Mouse (Mus musculus): ENCODE data around the gene Spred3. TPM values are rescaled to one million over a fixed set of nuclear protein-coding genes. Genes with fewer than 3 reads are reported as not detected.
"Not testable (repeated sequence)": the region's sequence is repeated elsewhere in the genome, so short reads cannot be mapped to it uniquely, and the experiment has no call there.

Spred3 gene
- polyA plus RNA-seq, 1 experiment from 2014 or later = 9.7 TPM

DNA sequence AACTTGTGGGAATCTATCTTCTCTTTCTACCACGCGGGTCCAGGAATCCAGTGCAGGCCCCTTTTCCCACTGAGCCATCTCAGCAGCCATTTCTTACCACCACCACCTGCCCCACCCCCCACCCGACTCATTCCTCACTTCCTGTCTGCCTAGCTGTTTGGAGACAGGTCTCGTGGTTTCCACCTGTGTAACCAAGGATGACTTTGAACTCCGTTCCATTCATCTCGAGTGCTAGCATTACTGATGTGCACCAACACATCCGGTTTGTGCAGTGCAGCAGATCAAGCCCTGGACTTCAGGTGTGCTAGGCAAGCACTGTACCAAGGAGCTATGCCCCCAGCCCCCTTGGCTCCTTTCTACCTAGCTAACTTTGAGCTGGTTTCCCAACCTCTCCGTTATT is 28.8 kb downstream of the Spred3 start:
- H3K9me3 ChIP-seq = no peaks in the 10 kb centered on the region
- H3K4me1 ChIP-seq (replicated peaks) = no peaks in the 10 kb centered on the region
- 87% methylated on average over 8 of the region's 8 CpGs for WGBS
- H3K9ac ChIP-seq = no peak overlapping the region
- ATAC-seq (ENCODE audit: low read depth) = no peak
- H3K36me3 ChIP-seq = no peaks in the 10 kb centered on the region
- H3K4me2 ChIP-seq = no peak overlapping the region
- no peak overlapping the region for H3K4me3 ChIP-seq
- H3K27me3 ChIP-seq = peaks cover 9% of the 10 kb centered on the region
- H3K27ac ChIP-seq (replicated peaks) = no peak overlapping the region

- H3K4me2 ChIP-seq; H3K4me3 ChIP-seq; H3K4me1 ChIP-seq (replicated peaks); H3K36me3 ChIP-seq; H3K9me3 ChIP-seq; ATAC-seq (ENCODE audit: low read depth); H3K27ac ChIP-seq (replicated peaks); H3K9ac ChIP-seq: not testable (repeated sequence)
- WGBS = 92% methylated on average over 3 of the region's 4 CpGs
- H3K27me3 ChIP-seq = peaks cover 26% of the 10 kb centered on the region
These were observed 31.0 kb downstream of the Spred3 start for GRCm38 (mm10) chr7:29139237-29139636.

- Histone ChIP-seq H3K27ac (replicated peaks) (no peak overlapping the region), H3K9ac (no peak overlapping the region), H3K4me1 (replicated peaks) (peaks cover 8% of the 10 kb centered on the region; the same call in 1 of the 2 replicates), H3K4me3 (no peak overlapping the region), H3K9me3 (no peaks in the 10 kb centered on the region), H3K27me3 (peaks cover 26% of the 10 kb centered on the region), H3K36me3 (no peaks in the 10 kb centered on the region), H3K4me2 (no peak overlapping the region)
- 47% methylated on average over 16 of the region's 16 CpGs for WGBS
- ATAC-seq (ENCODE audit: low read depth) = no peak
These were observed 32.8 kb downstream of the Spred3 start for GRCm38 (mm10) chr7:29137429-29137828.

GRCm38 (mm10) chr7:29134693-29135386 is 35.4 kb downstream of the Spred3 start, which contains the start of gene Rasgrp4:
TSS of gene Rasgrp4 (plus strand) at chr7:29134851.
- Histone ChIP-seq H3K27me3 (peaks cover 26% of the 10 kb centered on the region), H3K4me3 (peak within 1 kb of the TSS; percentile 23), H3K27ac (replicated peaks) (no peak within 1 kb of the TSS), H3K9me3 (no peaks in the 10 kb centered on the region), H3K36me3 (no peaks in the 10 kb centered on the region), H3K4me1 (replicated peaks) (peaks cover 8% of the 10 kb centered on the region; the same call in 1 of the 2 replicates), H3K9ac (peak within 1 kb of the TSS; percentile 53), H3K4me2 (peak within 1 kb of the TSS; percentile 46)
- ATAC-seq (ENCODE audit: low read depth) = no peak; the same call in 1 of the 2 replicates
- WGBS = 3% methylated on average over 15 of the region's 20 CpGs

- ATAC-seq (ENCODE audit: low read depth) = no peak
These were observed 36.0 kb downstream of the Spred3 start for GRCm38 (mm10) chr7:29134230-29134629.

GRCm38 (mm10) chr7:29128725-29129124 is 41.5 kb downstream of the Spred3 start:
- WGBS = 73% methylated on average over 2 of the region's 2 CpGs
- H3K4me1 ChIP-seq (replicated peaks) = peaks cover 11% of the 10 kb centered on the region

More at GRCm38 (mm10) chr7:29134230-29134629, 36.0 kb downstream of the Spred3 start:
- no peaks in the 10 kb centered on the region for H3K36me3 ChIP-seq
- peak overlapping the region; percentile 46 for H3K4me2 ChIP-seq
- peaks cover 8% of the 10 kb centered on the region; the same call in 1 of the 2 replicates for H3K4me1 ChIP-seq (replicated peaks)
- H3K4me3 ChIP-seq = peak overlapping the region; percentile 23
- no peaks in the 10 kb centered on the region for H3K9me3 ChIP-seq
- H3K27ac ChIP-seq (replicated peaks) = no peak overlapping the region
- WGBS = 1% methylated on average over 4 of the region's 4 CpGs
- H3K9ac ChIP-seq = peak overlapping the region; percentile 53
- H3K27me3 ChIP-seq = peaks cover 26% of the 10 kb centered on the region

DNA sequence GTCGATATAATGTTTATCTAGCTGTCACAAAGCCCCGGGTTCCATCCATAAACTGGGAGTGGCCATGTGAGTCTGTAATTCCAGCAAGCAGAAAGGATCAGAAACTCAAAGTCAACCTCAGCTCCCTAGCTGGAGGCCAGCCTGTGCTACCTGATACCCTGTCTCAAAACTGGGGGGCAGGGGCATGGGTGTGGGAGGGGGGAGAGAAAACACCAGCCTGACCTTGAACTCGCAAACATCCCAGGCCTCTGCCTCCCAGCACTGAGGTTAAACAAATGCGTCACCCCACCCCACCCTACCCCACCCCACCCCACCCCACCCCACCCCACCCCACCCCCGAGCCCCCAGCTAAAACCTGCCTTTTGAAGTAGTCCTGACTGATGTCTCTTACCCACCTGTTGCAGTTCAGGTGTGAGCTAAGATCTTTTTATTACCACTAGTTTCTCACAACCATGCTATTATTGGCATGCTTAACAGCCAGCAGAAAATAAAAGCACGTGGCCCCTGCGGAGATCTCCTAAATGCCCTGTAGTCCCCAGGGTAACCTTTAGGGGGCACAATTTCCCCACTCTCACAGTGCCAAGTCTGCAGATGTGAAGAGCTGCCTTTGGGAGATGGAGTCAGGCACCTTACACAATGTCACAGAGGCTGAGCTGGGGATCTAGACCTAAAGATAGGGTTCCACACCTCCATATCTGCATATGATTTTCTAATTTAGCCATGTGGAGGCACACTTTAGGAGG is 43.9 kb downstream of the Spred3 start:
- Histone ChIP-seq H3K4me1 (replicated peaks) (peaks cover 11% of the 10 kb centered on the region), H3K9ac (no peak overlapping the region), H3K27ac (replicated peaks) (no peak overlapping the region), H3K36me3 (no peaks in the 10 kb centered on the region), H3K27me3 (peaks cover 19% of the 10 kb centered on the region), H3K9me3 (no peaks in the 10 kb centered on the region), H3K4me3 (no peak overlapping the region), H3K4me2 (no peak overlapping the region)
- WGBS = 25% methylated on average over 7 of the region's 7 CpGs
- no peak for ATAC-seq (ENCODE audit: low read depth)

More at GRCm38 (mm10) chr7:29128725-29129124, 41.5 kb downstream of the Spred3 start:
- no peak overlapping the region for H3K27ac ChIP-seq (replicated peaks)
- no peak overlapping the region for H3K9ac ChIP-seq
- no peak overlapping the region for H3K4me3 ChIP-seq
- no peak for ATAC-seq (ENCODE audit: low read depth)
- H3K36me3 ChIP-seq = no peaks in the 10 kb centered on the region
- no peaks in the 10 kb centered on the region for H3K9me3 ChIP-seq
- peaks cover 19% of the 10 kb centered on the region for H3K27me3 ChIP-seq
- no peak overlapping the region for H3K4me2 ChIP-seq

DNA sequence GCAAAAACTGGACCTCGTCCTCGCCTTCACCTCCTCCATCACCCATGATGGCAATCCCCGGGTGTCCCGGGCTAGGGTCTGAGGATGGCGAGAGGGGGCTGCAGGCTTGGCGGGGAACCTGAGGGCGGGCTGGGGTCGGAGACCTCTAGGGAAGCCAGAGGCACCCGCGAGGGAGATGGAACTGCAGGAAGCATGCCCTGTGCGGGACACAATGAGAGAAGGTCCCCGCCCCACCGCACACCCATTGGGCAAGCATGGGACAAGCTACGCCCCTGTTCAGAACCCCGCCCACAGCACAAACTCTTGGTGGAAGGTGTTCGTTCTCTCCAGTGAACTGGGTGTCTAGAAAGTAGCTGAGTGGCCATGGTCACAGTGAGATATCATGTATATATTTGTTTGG is 45.2 kb downstream of the Spred3 start, which contains the start of gene Ryr1:
TSS of gene Ryr1 (minus strand) at position 210 of the 400 bp plus-strand sequence.
- Histone ChIP-seq H3K4me3 (peak within 1 kb of the TSS; percentile 31), H3K4me2 (peak within 1 kb of the TSS; percentile 57), H3K27ac (replicated peaks) (no peak within 1 kb of the TSS), H3K27me3 (peaks cover 19% of the 10 kb centered on the region), H3K36me3 (no peaks in the 10 kb centered on the region), H3K9me3 (no peaks in the 10 kb centered on the region), H3K4me1 (replicated peaks) (peaks cover 11% of the 10 kb centered on the region), H3K9ac (peak within 1 kb of the TSS; percentile 63)
- WGBS = 0% methylated on average over 16 of the region's 16 CpGs
- no peak; the same call in 1 of the 2 replicates for ATAC-seq (ENCODE audit: low read depth)

DNA sequence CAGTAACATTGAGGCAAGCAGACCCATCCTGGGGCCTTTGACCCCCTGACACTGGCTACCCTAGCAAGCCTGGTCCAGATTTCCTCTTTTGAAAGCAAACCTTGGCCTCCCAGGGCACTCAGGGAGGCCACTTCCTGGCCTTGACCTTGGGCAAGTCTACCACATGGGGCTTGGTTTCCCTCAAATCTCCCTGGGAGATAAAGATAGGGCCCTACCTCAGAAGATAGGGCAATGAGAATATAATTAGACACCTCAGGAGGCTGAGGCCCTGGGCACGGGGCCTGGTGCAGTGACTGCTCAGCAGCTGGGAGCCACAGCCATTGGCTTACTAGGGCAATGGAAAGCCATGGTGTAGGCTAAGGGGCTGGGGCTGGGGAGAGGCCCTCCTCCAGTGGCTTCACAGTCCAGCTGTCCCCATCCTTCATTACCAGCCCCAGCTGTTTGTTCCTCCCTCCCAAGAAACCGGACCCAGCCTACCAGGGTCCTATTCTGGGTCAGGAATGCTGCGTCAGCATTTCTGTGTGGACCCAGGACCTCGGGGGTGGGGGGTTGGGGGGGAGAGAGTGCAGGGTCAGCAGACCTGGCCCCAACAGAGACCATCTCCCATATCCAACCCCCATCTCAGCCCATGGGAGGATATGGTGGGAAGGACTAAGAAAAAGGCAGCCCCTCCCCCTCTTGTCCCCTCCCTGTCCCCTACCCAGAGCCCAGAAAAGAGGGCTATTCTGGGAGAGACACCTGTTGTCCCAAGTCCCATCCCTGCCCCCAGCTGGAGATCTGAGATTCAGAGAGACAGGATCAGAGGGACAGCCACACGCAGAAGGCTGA is 46.5 kb downstream of the Spred3 start:
- no peak overlapping the region for H3K4me3 ChIP-seq
- no peak overlapping the region for H3K27ac ChIP-seq (replicated peaks)
- no peak for ATAC-seq (ENCODE audit: low read depth)
- H3K4me2 ChIP-seq = no peak overlapping the region
- no peaks in the 10 kb centered on the region for H3K36me3 ChIP-seq
- H3K27me3 ChIP-seq = peaks cover 22% of the 10 kb centered on the region
- H3K9me3 ChIP-seq = no peaks in the 10 kb centered on the region
- peaks cover 11% of the 10 kb centered on the region for H3K4me1 ChIP-seq (replicated peaks)
- no peak overlapping the region for H3K9ac ChIP-seq
- 49% methylated on average over 5 of the region's 5 CpGs for WGBS

- ATAC-seq (ENCODE audit: low read depth) = no peak
- peaks cover 11% of the 10 kb centered on the region for H3K4me1 ChIP-seq (replicated peaks)
- H3K36me3 ChIP-seq = no peaks in the 10 kb centered on the region
- no peak overlapping the region for H3K4me3 ChIP-seq
- H3K4me2 ChIP-seq = no peak overlapping the region
- no peak overlapping the region for H3K27ac ChIP-seq (replicated peaks)
- H3K27me3 ChIP-seq = peaks cover 24% of the 10 kb centered on the region
- 90% methylated on average over 9 of the region's 9 CpGs for WGBS
- no peaks in the 10 kb centered on the region for H3K9me3 ChIP-seq
- H3K9ac ChIP-seq = no peak overlapping the region
These were observed 47.4 kb downstream of the Spred3 start for GRCm38 (mm10) chr7:29122821-29123220.

GRCm38 (mm10) chr7:29119526-29119925 is 50.7 kb downstream of the Spred3 start:
- Histone ChIP-seq H3K4me3 (no peak overlapping the region), H3K9me3 (no peaks in the 10 kb centered on the region), H3K4me1 (replicated peaks) (peaks cover 5% of the 10 kb centered on the region), H3K27me3 (peaks cover 13% of the 10 kb centered on the region; the same call in 1 of the 2 replicates), H3K27ac (replicated peaks) (no peak overlapping the region), H3K9ac (no peak overlapping the region), H3K36me3 (no peaks in the 10 kb centered on the region), H3K4me2 (no peak overlapping the region)
- no peak for ATAC-seq (ENCODE audit: low read depth)
- 69% methylated on average over 1 of the region's 1 CpGs for WGBS
